Mouse (Mus musculus) testis, adult 2 months (tissue): ENCODE data around the gene Ptgir.

Experiments used
- CTCF ChIP-seq: fragments of 200-500 bp; IDR thresholded peaks from 2 replicates; pipeline ENCODE4 v1.5.1; 2012; ENCODE audit warnings: low read depth, mild to moderate bottlenecking, inconsistent platforms, low read length, moderate library complexity; ENCODE audit not compliant: control insufficient read depth, insufficient read depth, insufficient replicate concordance
- POLR2A ChIP-seq: fragments of 200-500 bp; IDR thresholded peaks from 2 replicates; pipeline ENCODE4 v1.6.1; 2012; ENCODE audit warnings: low read depth, mild to moderate bottlenecking, inconsistent platforms, low read length, moderate library complexity; ENCODE audit not compliant: control insufficient read depth

DNA sequence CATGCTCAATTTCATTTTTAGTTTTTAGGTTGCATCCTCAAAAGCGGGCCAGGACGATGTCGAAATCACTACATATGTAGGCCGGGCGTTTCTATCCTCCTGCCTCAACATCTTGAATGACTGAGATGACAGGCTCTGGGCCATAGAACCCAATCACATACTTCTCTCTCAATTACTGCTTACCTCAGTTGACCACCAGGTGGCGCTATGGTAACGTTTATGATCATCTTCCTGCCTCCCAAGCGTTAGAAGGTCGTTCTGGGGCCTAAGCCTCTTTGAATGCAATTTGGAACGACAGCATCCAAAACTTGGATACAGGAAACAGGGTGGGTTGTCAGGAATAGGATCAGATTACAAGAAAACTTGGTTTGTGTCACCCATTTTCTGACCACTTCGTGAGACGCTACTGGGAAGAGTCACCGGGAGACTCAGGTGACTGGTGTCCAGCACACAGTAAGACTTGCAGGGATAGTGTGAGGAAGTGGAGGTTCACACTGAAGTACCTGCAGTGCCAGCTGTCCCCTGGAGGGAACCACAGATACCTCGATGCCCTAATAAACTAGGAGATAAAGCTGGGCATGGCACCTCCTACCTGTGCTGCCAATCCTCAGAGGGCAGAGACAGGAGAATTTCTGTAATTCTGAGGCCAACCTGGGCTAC, 25.8 kb downstream of the Ptgir start:
- TF ChIP-seq CTCF (peak; percentile 43; the same call in 1 of the 2 replicates), POLR2A (no peak)
